Mouse (Mus musculus) urinary bladder, postnatal 36 days (tissue): ENCODE measurements around the gene Fam78a.

Source experiments
- DNase-seq, 2 experiments: peaks; one replicate each; pipeline ENCODE4 v3.0.0; 2022; ENCODE audit warnings: low spot score in 2 of 2, mixed read lengths in 1 of 2

Fam78a gene

GRCm38 (mm10) chr2:32084111-32084871 is at the start of gene Fam78a:
Gene Fam78a (minus strand): TSS chr2:32084857.
- DNase-seq = no peak

- DNase-seq = peak; percentile 83 to 88
Measured at GRCm38 (mm10) chr2:32134039-32134438, 49.4 kb upstream of the Fam78a start.

DNA sequence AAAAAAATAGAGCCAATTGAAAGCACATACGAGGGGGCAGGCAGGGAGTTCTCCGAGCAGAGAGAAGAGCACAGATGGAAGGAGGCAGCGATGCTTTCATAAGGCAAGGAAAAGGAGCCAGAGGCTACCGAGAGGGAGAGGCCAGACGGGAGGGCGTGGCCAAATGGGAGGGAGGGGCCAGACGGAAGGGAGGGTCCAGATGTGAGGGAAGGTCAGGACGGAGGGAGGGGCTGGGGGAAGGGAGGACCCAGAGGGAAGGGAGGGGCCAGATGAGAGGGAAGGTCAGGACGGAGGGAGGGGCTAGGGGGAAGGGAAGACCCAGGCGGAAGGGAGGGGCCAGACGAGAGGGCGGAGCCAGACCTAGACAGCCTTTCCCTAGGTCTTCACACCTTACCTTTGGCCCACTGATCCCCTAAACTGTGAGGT is 47.9 kb upstream of the Fam78a start:
- peak in 1 of 2 experiments; percentile 62 for DNase-seq

GRCm38 (mm10) chr2:32131866-32132566 is 47.4 kb upstream of the Fam78a start:
- DNase-seq = no peak

- no peak for DNase-seq
Measured at GRCm38 (mm10) chr2:32131205-32131834, 46.7 kb upstream of the Fam78a start.

- DNase-seq = no peak
Measured at GRCm38 (mm10) chr2:32130435-32130834, 45.8 kb upstream of the Fam78a start.

DNA sequence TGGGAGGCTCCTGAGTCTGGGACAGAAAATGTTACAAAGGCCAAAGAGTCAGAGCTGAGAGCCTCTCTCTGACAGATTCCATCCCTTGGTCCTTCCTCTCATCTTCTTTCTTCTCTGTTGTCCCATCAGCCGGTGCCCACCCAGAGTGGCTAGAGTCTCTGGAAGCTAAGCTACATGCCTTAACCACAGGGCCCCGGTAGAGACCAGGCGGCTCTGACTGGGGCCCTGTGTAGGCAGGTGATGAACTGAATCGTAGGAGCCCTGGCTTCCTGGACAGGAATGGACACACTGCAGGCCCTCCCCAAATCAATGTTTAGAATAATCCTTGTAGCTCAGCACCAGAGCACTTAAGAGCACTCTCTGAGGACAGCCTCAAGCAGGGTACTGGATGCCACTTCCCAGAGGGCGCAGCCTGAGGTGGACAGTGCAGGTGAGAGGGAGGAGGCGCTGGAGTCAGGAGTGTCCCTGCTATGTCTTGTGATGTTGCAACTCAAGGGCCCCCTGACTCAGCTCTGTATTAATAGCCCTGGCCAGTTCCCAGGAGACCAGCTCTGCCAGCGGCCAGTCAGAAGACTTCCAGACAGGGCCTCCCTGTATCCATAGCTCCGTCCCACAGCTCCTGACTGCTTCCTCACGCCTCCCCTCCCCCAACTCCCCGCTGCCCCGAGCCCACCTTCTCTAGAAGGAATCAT is 44.9 kb upstream of the Fam78a start:
- DNase-seq = no peak

- no peak for DNase-seq
Measured at GRCm38 (mm10) chr2:32128536-32128841, 43.8 kb upstream of the Fam78a start.

DNA sequence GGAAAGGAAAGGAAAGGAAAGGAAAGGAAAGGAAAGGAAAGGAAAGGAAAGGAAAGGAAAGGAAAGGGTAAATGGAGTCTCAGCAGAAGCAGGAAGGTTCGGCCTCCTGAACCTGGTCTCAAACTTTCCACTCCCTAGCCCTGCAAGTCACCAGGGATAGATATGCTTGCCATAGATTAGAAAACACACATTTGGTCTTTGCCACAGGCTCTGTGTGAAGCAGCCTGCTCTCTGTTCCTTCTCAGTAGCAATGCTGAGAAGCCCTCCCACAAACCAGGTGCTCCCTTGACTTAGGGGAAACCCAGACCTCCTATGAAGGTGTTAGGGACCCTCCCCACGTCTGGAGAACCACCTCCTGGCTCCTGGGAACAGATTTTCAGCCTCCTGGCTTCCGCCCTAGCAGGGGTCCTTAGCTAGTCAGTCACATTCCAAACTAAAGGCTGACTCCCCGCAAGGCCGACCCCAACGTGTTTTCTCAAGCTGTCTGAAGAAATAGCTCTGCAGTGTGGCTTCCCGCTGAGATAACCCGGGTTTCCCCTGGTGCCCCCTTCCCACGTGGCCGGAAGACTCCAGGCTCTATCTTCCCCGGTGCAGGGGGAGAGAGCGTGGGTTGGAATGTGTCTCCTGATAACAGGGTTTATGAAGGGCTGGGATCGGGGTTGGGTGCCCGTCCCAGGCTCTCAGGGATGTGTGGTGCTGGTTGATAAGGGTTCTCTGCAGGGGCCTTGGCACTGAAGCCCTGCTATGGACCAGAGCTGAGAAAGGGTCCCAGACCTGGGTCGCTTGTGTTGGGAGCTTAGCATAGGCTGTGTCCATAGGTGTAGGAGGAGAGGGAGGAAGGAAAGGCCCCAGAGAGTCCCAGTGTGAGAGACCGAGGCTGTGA is 43.2 kb upstream of the Fam78a start:
- DNase-seq = no peak

- no peak for DNase-seq
Measured at GRCm38 (mm10) chr2:32121785-32122184, 37.1 kb upstream of the Fam78a start.

DNA sequence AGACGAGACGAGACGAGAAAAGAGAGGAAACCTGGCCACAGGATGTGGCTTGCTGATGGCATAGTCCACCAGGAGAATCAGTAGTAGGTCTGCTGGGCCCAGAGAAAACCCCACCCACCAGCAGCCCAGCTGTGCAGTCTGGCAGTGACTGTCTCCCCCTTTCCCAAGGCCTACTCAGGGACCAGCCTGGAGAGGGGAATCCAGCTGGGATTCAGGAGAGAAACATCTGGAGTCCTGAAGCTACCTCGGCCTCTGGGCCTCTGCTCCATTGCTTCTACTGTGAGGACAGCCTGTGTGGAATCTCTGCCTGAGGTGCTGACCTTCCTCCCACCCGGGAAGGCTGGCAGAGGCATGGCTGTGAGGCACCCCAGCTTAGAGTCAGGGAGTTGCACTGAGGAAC is 36.5 kb upstream of the Fam78a start:
- no peak for DNase-seq

DNA sequence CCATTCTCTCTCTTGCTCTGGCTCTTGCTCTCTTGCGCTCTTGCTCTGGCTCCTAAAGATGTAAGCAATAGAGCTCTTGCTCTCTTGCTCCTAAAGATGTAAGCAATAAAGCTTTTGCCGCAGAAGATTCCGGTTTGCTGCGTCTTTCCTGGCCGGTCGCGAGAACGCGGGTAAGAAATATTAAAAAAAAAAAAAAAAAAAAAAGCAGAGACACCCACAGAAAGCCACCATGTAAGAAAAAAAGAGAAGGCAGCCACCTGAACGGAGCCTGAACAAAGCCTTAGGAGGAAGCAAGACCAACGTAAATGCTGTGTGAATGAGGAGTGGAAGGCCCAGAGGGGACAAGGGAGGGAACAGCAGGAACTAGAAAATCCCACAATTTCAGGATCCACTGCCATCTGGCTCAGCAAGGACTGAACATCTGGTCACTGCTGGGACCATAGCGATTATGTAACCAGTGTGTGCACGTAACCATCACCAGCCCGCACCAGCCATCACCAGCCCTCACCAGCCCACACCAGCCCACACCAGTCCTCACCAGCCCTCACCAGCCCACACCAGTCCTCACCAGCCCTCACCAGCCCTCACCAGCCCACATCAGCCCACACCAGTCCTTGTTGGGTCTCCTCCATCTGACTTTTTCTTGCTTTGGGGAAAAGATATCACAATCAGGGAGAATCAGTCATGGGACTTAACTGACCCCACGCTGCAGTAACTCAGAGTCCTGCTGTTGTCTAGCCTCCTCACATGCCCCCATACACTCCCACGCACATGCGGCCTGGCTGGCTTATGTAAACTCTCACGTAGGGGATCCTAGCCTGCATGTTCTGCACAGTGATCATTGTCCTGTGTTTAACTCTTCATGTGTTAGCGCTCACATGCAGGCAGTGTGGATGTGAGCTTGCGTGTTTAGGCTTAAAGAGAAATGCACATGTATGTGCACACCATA is 35.4 kb upstream of the Fam78a start:
- no peak for DNase-seq

- DNase-seq = no peak
Measured at GRCm38 (mm10) chr2:32115851-32116268, 31.2 kb upstream of the Fam78a start.

- DNase-seq = no peak
Measured at GRCm38 (mm10) chr2:32112548-32112947, 27.9 kb upstream of the Fam78a start.

DNA sequence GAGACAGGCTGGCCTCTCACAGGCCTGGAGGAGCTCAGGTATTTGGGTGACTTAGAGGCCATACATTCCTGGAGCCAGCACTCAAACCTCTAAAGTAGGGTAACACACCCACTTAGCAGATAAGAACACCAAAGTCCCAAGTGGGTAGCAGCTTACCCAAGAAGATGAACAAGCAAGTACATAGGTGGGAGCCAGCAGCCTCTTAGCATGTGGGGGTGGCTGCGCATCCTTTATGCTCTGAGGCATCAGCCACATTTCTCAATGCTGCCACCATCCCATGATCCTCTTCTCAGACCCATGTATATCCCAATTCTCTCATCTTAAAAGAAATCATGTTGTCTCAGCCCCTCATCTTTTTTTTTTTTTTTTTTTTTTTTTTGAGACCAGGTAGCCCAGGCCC is 26.6 kb upstream of the Fam78a start:
- no peak for DNase-seq

DNA sequence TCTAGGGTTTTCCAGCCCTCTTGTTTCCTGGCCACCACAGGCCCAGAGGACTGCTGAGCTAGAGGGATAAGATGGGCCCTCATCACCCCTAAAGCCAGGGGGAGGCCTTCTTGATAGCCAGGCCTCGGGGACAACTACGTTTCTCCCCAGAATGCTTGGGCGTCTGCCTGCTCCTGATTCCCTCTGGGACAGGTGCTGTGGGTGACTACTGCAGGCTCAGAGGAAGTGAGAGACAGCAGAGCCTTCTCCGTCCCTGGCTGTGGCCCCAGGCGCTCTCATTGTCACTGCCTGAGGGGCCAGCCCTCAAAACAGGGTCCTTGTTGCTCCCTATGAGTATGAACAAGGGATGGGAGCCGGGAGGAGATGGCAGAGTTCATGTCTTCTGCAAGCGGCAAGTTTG is 21.3 kb upstream of the Fam78a start:
- DNase-seq = no peak

GRCm38 (mm10) chr2:32105117-32105913 is 20.7 kb upstream of the Fam78a start:
- no peak for DNase-seq

DNA sequence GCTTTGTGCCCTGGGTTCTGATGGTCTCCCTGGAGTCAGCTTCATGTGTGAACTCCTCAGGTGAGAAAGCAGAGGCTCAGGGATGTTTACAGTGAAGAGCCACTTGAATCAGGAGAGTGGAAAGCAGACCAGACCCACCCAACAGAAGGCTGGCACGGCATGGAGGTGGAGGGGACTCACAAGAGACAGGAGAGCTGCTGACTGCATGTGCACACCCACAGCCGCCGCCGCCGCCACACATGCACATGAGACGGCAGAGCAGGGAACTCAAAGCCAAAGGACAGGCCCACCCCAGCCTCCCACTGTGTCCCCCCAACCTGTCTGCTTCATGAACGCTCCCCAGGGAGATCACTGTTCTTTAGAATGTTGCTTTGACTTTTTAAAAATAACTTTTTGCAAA is 19.5 kb upstream of the Fam78a start:
- no peak for DNase-seq

DNA sequence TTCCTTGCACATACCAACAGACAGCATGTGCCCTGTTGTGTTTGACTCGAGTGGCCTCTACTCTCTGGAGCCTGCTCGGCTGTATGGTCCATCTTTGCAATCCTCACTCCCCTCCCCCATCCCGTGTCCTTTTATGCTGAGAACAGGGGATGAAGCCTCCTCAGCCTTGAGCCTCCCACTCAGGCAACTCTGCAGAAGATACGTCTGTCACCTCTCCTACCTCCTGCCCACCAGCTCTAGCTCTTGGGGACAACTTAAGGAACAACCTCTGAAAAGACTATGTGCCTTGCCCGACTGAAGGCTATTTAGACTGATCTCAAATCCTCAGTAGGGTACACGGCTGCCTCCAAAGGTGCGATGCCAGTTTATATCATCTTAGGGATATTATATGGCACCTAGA is 18.9 kb upstream of the Fam78a start:
- no peak for DNase-seq
